Mouse (Mus musculus): ENCODE data around the gene Efl1.
"Not testable (repeated sequence)": the region's sequence is repeated elsewhere in the genome, so short reads cannot be mapped to it uniquely, and the experiment has no call there.

The Efl1 gene

GRCm38 (mm10) chr7:82734748-82735600 lies 86.6 kb downstream of the Efl1 start:
- ChIA-PET CTCF (interaction anchor here in 1 of 4 experiments (0.6 to 1.6 kb wide), 2 partner anchors 9 to 515 kb away, joined by 4 to 6 read pairs; no protein-coding TSS in a partner anchor), POLR2A (interaction anchor here in 3 of 4 experiments (0.8 to 5.4 kb wide), 17 partner anchors 9 to 78 kb away, joined by 3 to 43 read pairs (median 4); no protein-coding TSS in a partner anchor)

GRCm38 (mm10) chr7:82743116-82743765 lies 94.8 kb downstream of the Efl1 start:
- POLR2A ChIA-PET, result interaction anchor here in 3 of 4 experiments (0.6 to 7.7 kb wide), 10 partner anchors 9 to 42 kb away, joined by 3 to 43 read pairs (median 4); no protein-coding TSS in a partner anchor

GRCm38 (mm10) chr7:82744167-82744715 lies 95.8 kb downstream of the Efl1 start:
- ChIA-PET CTCF (interaction anchor here in 2 of 4 experiments (0.7 to 1.3 kb wide), 3 partner anchors 9 to 29 kb away, joined by 3 to 4 read pairs (median 3); no protein-coding TSS in a partner anchor), POLR2A (interaction anchor here in 3 of 4 experiments (0.6 to 7.7 kb wide), 10 partner anchors 8 to 23 kb away, joined by 3 to 43 read pairs (median 3); no protein-coding TSS in a partner anchor)

More at GRCm38 (mm10) chr7:82743116-82743765, 94.8 kb downstream of the Efl1 start:
- CTCF ChIA-PET, result interaction anchor here in 3 of 4 experiments (0.5 to 1.2 kb wide), 4 partner anchors 8 to 224 kb away, joined by 3 to 4 read pairs (median 3); no protein-coding TSS in a partner anchor

GRCm38 (mm10) chr7:82748812-82749211 lies 100.4 kb downstream of the Efl1 start:
- CTCF ChIA-PET, result interaction anchor here in 1 of 4 experiments (0.6 kb wide), 1 partner anchor 726 kb away, joined by 3 read pairs; no protein-coding TSS in a partner anchor
- POLR2A ChIA-PET, result interaction anchor here in 3 of 4 experiments (0.5 to 7.7 kb wide), 7 partner anchors 10 to 882 kb away, joined by 3 to 43 read pairs (median 3); no protein-coding TSS in a partner anchor

GRCm38 (mm10) chr7:82749239-82749638 lies 100.8 kb downstream of the Efl1 start:
- ChIA-PET CTCF (no interaction called here), POLR2A (interaction anchor here in 3 of 4 experiments (0.5 to 7.7 kb wide), 6 partner anchors 15 to 882 kb away, joined by 3 to 43 read pairs (median 4); no protein-coding TSS in a partner anchor)

- CTCF ChIA-PET, result interaction anchor here in 1 of 4 experiments (1.1 kb wide), 1 partner anchor 13 kb away, joined by 3 read pairs; no protein-coding TSS in a partner anchor
- POLR2A ChIA-PET, result interaction anchor here in 1 of 4 experiments (1.1 to 1.5 kb wide), 2 partner anchors 9 to 17 kb away, joined by 3 to 4 read pairs; no protein-coding TSS in a partner anchor
Measured at GRCm38 (mm10) chr7:82752171-82753085, 104.0 kb downstream of the Efl1 start.

- CTCF ChIA-PET, result no interaction called here
- POLR2A ChIA-PET, result interaction anchor here in 2 of 4 experiments (0.6 to 0.8 kb wide), 2 partner anchors 111 to 122 kb away, joined by 5 to 8 read pairs; no protein-coding TSS in a partner anchor
Measured at GRCm38 (mm10) chr7:82755602-82756155, 107.3 kb downstream of the Efl1 start.

- ChIA-PET POLR2A (interaction anchor here in 3 of 4 experiments (0.8 to 1.6 kb wide), 3 partner anchors 10 to 25 kb away, joined by 3 to 4 read pairs (median 4); no protein-coding TSS in a partner anchor), CTCF (interaction anchor here in 1 of 4 experiments (0.6 kb wide), 1 partner anchor 976 kb away, joined by 3 read pairs; no protein-coding TSS in a partner anchor)
Measured at GRCm38 (mm10) chr7:82758521-82758920, 110.1 kb downstream of the Efl1 start.

- CTCF ChIA-PET, result interaction anchor here in 1 of 4 experiments (0.6 kb wide), 1 partner anchor 976 kb away, joined by 3 read pairs; no protein-coding TSS in a partner anchor
Measured at GRCm38 (mm10) chr7:82759091-82759490, 110.7 kb downstream of the Efl1 start.

GRCm38 (mm10) chr7:82764951-82765350 lies 116.5 kb downstream of the Efl1 start:
- CTCF ChIA-PET, result no interaction called here
- POLR2A ChIA-PET, result interaction anchor here in 2 of 4 experiments (0.9 to 2.8 kb wide), 2 partner anchors 10 to 27 kb away, joined by 3 to 14 read pairs; no protein-coding TSS in a partner anchor

More at GRCm38 (mm10) chr7:82759091-82759490, 110.7 kb downstream of the Efl1 start:
- POLR2A ChIA-PET, result interaction anchor here in 3 of 4 experiments (0.8 to 1.6 kb wide), 3 partner anchors 11 to 24 kb away, joined by 3 to 4 read pairs (median 4); no protein-coding TSS in a partner anchor

- ChIA-PET CTCF (interaction anchor here in 1 of 4 experiments (0.7 kb wide), 1 partner anchor 121 kb away, joined by 4 read pairs; no protein-coding TSS in a partner anchor), POLR2A (interaction anchor here in 3 of 4 experiments (0.6 to 2.8 kb wide), 15 partner anchors 8 to 1125 kb away, joined by 3 to 14 read pairs (median 3); no protein-coding TSS in a partner anchor)
Measured at GRCm38 (mm10) chr7:82766623-82767022, 118.2 kb downstream of the Efl1 start.

- POLR2A ChIA-PET, result interaction anchor here in 2 of 4 experiments (0.6 to 1.0 kb wide), 3 partner anchors 13 to 23 kb away, joined by 3 to 5 read pairs (median 3); no protein-coding TSS in a partner anchor
- CTCF ChIA-PET, result interaction anchor here in 1 of 4 experiments (1.1 kb wide), 1 partner anchor 13 kb away, joined by 4 read pairs; no protein-coding TSS in a partner anchor
Measured at GRCm38 (mm10) chr7:82770207-82770606, 121.8 kb downstream of the Efl1 start.

- POLR2A ChIA-PET, result interaction anchor here in 2 of 4 experiments (0.6 to 1.0 kb wide), 3 partner anchors 12 to 24 kb away, joined by 3 to 5 read pairs (median 3); no protein-coding TSS in a partner anchor
- CTCF ChIA-PET, result not testable (repeated sequence)
Measured at GRCm38 (mm10) chr7:82770957-82771660, 122.7 kb downstream of the Efl1 start.

- POLR2A ChIA-PET, result interaction anchor here in 1 of 4 experiments (2.3 kb wide), 1 partner anchor 12 kb away, joined by 11 read pairs; no protein-coding TSS in a partner anchor
- CTCF ChIA-PET, result not testable (repeated sequence)
Measured at GRCm38 (mm10) chr7:82771661-82772021, 123.2 kb downstream of the Efl1 start.

GRCm38 (mm10) chr7:82772481-82772880 lies 124.1 kb downstream of the Efl1 start:
- CTCF ChIA-PET, result interaction anchor here in 1 of 4 experiments (0.5 kb wide), 1 partner anchor 13 kb away, joined by 5 read pairs; no protein-coding TSS in a partner anchor
- POLR2A ChIA-PET, result interaction anchor here in 2 of 4 experiments (0.6 to 2.3 kb wide), 9 partner anchors 10 to 479 kb away, joined by 3 to 11 read pairs (median 5); no protein-coding TSS in a partner anchor

All from embryonic stem cell, embryonic (primary cell).